Mouse (Mus musculus) intestine, embryonic 14.5 days (tissue): Measurements from ENCODE around the gene Ngef. TPM values are rescaled to one million over a fixed set of nuclear protein-coding genes. Genes with fewer than 3 reads are reported as not detected.

Source experiments
- ATAC-seq: fragments of 200-750 bp; cut with Nextera tagmentation; replicated peaks from 2 replicates; pipeline ENCODE4 v1.8.0; 2017; ENCODE audit warnings: low read depth, moderate number of reproducible peaks, moderate TSS enrichment, moderate library complexity; ENCODE audit not compliant: low FRiP score, low TSS enrichment
- DNase-seq: peaks from one replicate; pipeline ENCODE4 v3.0.0-alpha.2; 2018; ENCODE audit warnings: low spot score
- H3K27ac ChIP-seq: fragments of 300-500 bp; sonication (generic); 2 replicates; pipeline ENCODE4 v1.5.1; 2014; ENCODE audit warnings: low read depth, mild to moderate bottlenecking, control low read depth
- H3K27me3 ChIP-seq: fragments of 300-500 bp; sonication (generic); replicated peaks from 2 replicates; pipeline ENCODE4 v1.6.1; 2014; ENCODE audit warnings: low read length, control low read depth; ENCODE audit not compliant: control insufficient read depth, insufficient read depth
- H3K36me3 ChIP-seq: fragments of 300-500 bp; sonication (generic); 2 replicates; pipeline ENCODE4 v1.6.1; 2014; ENCODE audit warnings: low read length, control low read depth; ENCODE audit not compliant: control insufficient read depth, insufficient read depth
- H3K4me1 ChIP-seq: fragments of 300-500 bp; sonication (generic); replicated peaks from 2 replicates; pipeline ENCODE4 v1.6.1; 2014; ENCODE audit warnings: low read length, control low read depth, mixed read lengths; ENCODE audit not compliant: control insufficient read depth, insufficient read depth
- H3K4me2 ChIP-seq: fragments of 300-500 bp; sonication (generic); 2 replicates; pipeline ENCODE4 v1.6.1; 2014; ENCODE audit warnings: low read length
- H3K4me3 ChIP-seq: fragments of 300-500 bp; sonication (generic); 2 replicates; pipeline ENCODE4 v1.5.1; 2014; ENCODE audit warnings: low read depth, low read length, control low read depth, mixed read lengths
- H3K9ac ChIP-seq: fragments of 300-500 bp; sonication (generic); 2 replicates; pipeline ENCODE4 v1.6.1; 2014; ENCODE audit warnings: mild to moderate bottlenecking, low read length
- H3K9me3 ChIP-seq: fragments of 300-500 bp; sonication (generic); 2 replicates; pipeline ENCODE4 v1.6.1; 2016; ENCODE audit warnings: low read length, control low read depth; ENCODE audit not compliant: control insufficient read depth
- WGBS: fragments of 180-500 bp; shearing (Covaris S2); extraction: QIAGEN DNeasy Blood & Tissue Kit; methylation state at CpG from one replicate; pipeline ENCODE4 v1.1.7; 2014; 5-methylcytosine and 5-hydroxymethylcytosine counted together
- polyA plus RNA-seq: library from polyadenylated mRNA; unstranded; fragments of >200 nt; fragmentation: Nextera tagmentation; extraction: Ambion mirVana; gene quantifications from 2 replicates; pipeline ENCODE4 v1.2.1, GENCODE M21; 2014

The Ngef gene
- 10.5 and 11.2 TPM in 2 replicates for polyA plus RNA-seq

DNA sequence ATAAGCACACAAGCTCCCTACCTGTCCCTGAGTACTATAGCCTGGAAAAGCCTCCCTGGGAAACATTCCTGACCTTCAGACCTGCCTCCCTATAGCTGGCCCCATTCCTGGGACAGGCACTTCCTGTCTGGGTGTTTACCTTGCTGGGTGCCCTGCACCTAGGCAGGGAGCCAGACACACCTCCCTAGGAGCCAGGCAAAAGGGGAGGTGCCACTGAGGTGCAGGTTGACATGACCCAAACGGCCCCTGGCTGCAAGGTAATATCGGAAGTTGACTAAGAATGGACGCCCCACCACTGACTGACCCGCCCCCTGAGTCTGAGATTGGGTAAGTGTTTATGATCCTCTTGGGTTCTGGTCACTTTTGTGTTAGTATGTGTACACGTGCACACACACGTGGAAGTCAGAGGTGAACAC lies at the start of gene Ngef:
Ngef (minus strand) TSS at position 71 of the 416 bp plus-strand sequence.
- WGBS = 55% methylated on average over 6 of the region's 6 CpGs
- no peaks in the 10 kb centered on the region for H3K27me3 ChIP-seq
- H3K9me3 ChIP-seq = no peaks in the 10 kb centered on the region
- peak; percentile 64 for DNase-seq
- peak within 1 kb of the TSS; percentile 51 for H3K27ac ChIP-seq
- peak within 1 kb of the TSS; percentile 8; the same call in 1 of the 2 replicates for H3K4me3 ChIP-seq
- H3K36me3 ChIP-seq = no peaks in the 10 kb centered on the region
- ATAC-seq = peak; percentile 92
- 0 out of 2 replicates have a peak within 1 kb of the TSS, but pooled peaks have one; percentile 8 for H3K9ac ChIP-seq
- H3K4me1 ChIP-seq = peaks cover 2% of the 10 kb centered on the region; the same call in 1 of the 2 replicates
- H3K4me2 ChIP-seq = peak within 1 kb of the TSS; percentile 35

DNA sequence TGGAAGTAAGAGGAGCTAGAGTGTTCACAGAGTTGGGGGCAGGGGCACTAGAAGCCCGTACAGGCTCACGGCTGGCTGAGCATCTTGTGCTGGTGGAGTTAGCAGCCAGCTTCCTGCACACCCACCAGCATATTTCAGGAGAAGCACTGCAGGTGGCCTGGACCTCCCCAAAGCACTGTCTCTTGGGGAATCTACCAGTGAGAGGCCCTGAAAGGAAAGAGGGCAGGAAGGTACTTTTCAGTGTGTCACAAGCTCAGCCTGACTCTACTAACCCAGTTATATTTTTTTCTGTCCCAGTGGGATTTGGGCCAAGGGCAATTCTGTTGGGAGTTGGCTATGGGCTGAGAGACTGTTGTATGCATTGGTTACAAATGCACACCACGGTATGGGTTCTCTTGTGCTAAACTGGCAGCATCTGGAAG lies 48.2 kb upstream of the Ngef start:
- Histone ChIP-seq H3K36me3 (no peaks in the 10 kb centered on the region), H3K9me3 (no peaks in the 10 kb centered on the region), H3K27me3 (no peaks in the 10 kb centered on the region), H3K4me3 (no peak overlapping the region), H3K4me1 (no peaks in the 10 kb centered on the region), H3K4me2 (0 out of 2 replicates have a peak overlapping the region, but pooled peaks have one; percentile 25), H3K27ac (no peak overlapping the region), H3K9ac (no peak overlapping the region)
- ATAC-seq (no peak), DNase-seq (no peak)
- WGBS = 64% methylated on average over 3 of the region's 3 CpGs

DNA sequence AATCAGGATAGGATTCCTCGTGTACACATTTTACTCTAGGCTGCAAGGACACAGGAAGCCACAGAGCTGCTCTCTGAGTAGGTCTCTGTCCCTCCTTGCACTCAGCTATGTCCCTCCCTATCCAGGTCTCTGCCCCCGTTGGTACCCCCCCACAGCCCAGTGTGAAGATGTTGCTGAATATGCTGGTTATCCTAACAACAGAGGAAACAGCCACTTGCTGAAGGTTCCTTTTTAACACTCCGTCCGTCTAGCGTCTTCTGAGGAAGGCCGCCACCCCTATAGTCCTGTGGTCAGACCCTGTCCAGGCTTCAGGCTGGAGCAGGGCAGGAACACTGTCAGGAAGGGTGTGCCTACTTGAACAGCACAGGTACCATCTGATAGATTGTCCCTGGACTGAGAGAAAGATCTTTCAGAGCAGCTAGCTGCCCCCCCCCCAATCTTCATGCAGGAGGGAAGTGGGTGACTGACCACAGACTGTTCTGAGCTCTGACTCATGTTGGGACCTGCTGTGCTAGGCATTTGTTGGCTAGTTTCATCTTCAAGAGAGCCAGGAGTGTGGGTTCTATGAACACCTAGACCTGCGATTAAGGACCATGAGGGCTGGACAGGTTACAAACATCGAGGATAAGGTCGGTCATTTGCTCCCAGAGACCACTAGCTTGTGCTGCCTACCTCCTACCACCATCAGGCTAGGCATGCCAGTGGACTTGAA lies 47.6 kb upstream of the Ngef start:
- no peaks in the 10 kb centered on the region for H3K9me3 ChIP-seq
- 87% methylated on average over 9 of the region's 9 CpGs for WGBS
- H3K4me3 ChIP-seq = no peak overlapping the region
- no peaks in the 10 kb centered on the region for H3K36me3 ChIP-seq
- no peak overlapping the region for H3K9ac ChIP-seq
- no peak for ATAC-seq
- DNase-seq = no peak
- H3K4me2 ChIP-seq = peak overlapping the region; percentile 25
- H3K4me1 ChIP-seq = no peaks in the 10 kb centered on the region
- H3K27me3 ChIP-seq = no peaks in the 10 kb centered on the region
- H3K27ac ChIP-seq = no peak overlapping the region

DNA sequence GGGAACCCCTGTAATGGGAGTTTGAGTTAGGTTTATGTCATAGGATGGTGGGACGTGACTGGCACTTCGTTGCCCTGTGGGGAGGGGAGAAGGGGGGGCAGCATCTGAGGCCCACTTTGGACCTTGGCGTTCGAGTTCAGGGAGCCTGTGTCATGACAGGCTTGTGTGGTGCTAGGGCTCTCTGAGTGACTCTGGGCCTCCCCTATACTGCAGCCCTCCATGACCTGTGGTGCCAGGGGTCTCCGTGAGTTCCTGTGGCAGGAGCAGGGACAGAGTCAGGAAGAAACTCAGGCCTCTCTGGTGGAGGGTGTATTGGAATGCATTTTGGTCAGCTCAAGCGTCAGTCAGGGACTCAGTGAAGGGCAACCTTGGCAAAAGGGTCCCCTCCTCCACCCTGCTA lies 47.0 kb upstream of the Ngef start:
- no peak for DNase-seq
- H3K9ac ChIP-seq = no peak overlapping the region
- no peaks in the 10 kb centered on the region for H3K27me3 ChIP-seq
- H3K4me1 ChIP-seq = no peaks in the 10 kb centered on the region
- H3K9me3 ChIP-seq = no peaks in the 10 kb centered on the region
- no peak for ATAC-seq
- no peaks in the 10 kb centered on the region for H3K36me3 ChIP-seq
- H3K4me3 ChIP-seq = peak overlapping the region; percentile 16; the same call in 1 of the 2 replicates
- H3K27ac ChIP-seq = no peak overlapping the region
- 86% methylated on average over 6 of the region's 6 CpGs for WGBS
- H3K4me2 ChIP-seq = peak overlapping the region; percentile 25

DNA sequence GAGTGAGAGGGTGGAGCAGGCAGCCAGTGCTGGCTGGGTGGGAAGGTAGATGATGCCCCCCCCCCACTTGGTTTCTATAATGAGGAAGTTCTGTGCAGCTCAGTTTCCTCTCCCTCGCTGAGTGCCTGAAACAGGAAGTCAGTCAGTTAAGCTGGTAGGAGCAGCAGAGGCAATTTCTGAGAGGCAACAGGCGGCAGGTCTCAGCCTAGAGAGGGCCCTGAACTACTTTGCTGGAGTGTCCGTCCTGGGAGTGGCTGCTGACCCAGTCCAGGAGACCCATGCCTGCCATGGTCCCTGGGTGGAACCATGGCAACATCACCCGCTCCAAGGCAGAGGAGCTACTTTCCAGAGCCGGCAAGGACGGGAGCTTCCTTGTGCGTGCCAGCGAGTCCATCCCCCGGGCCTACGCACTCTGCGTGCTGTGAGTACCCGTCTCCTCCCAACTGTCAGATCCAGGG lies 46.6 kb upstream of the Ngef start, which contains the start of gene Inpp5d:
Inpp5d (plus strand) TSS at position 102 of the 458 bp plus-strand sequence.
- DNase-seq (no peak), ATAC-seq (no peak)
- 81% methylated on average over 12 of the region's 12 CpGs for WGBS
- H3K4me2 ChIP-seq = peak within 1 kb of the TSS; percentile 25
- H3K27me3 ChIP-seq = no peaks in the 10 kb centered on the region
- H3K9me3 ChIP-seq = no peaks in the 10 kb centered on the region
- peak within 1 kb of the TSS; percentile 16; the same call in 1 of the 2 replicates for H3K4me3 ChIP-seq
- H3K9ac ChIP-seq = no peak within 1 kb of the TSS
- no peaks in the 10 kb centered on the region for H3K36me3 ChIP-seq
- H3K4me1 ChIP-seq = no peaks in the 10 kb centered on the region
- H3K27ac ChIP-seq = no peak within 1 kb of the TSS

- no peak overlapping the region for H3K27ac ChIP-seq
- no peaks in the 10 kb centered on the region for H3K36me3 ChIP-seq
- no peaks in the 10 kb centered on the region for H3K9me3 ChIP-seq
- H3K4me1 ChIP-seq = no peaks in the 10 kb centered on the region
- H3K4me3 ChIP-seq = no peak overlapping the region
- no peak overlapping the region for H3K4me2 ChIP-seq
- WGBS = 83% methylated on average over 2 of the region's 2 CpGs
- ATAC-seq (no peak), DNase-seq (no peak)
- H3K9ac ChIP-seq = no peak overlapping the region
- no peaks in the 10 kb centered on the region for H3K27me3 ChIP-seq
These were observed 41.1 kb upstream of the Ngef start for GRCm38 (mm10) chr1:87614576-87615295.

GRCm38 (mm10) chr1:87608416-87609046 lies 34.9 kb upstream of the Ngef start:
- DNase-seq = peak; percentile 82
- H3K4me3 ChIP-seq = no peak overlapping the region
- H3K4me2 ChIP-seq = no peak overlapping the region
- H3K36me3 ChIP-seq = no peaks in the 10 kb centered on the region
- H3K27ac ChIP-seq = no peak overlapping the region
- WGBS = 39% methylated on average over 7 of the region's 7 CpGs
- H3K27me3 ChIP-seq = no peaks in the 10 kb centered on the region
- H3K4me1 ChIP-seq = no peaks in the 10 kb centered on the region
- ATAC-seq = no peak
- no peaks in the 10 kb centered on the region for H3K9me3 ChIP-seq
- H3K9ac ChIP-seq = no peak overlapping the region

DNA sequence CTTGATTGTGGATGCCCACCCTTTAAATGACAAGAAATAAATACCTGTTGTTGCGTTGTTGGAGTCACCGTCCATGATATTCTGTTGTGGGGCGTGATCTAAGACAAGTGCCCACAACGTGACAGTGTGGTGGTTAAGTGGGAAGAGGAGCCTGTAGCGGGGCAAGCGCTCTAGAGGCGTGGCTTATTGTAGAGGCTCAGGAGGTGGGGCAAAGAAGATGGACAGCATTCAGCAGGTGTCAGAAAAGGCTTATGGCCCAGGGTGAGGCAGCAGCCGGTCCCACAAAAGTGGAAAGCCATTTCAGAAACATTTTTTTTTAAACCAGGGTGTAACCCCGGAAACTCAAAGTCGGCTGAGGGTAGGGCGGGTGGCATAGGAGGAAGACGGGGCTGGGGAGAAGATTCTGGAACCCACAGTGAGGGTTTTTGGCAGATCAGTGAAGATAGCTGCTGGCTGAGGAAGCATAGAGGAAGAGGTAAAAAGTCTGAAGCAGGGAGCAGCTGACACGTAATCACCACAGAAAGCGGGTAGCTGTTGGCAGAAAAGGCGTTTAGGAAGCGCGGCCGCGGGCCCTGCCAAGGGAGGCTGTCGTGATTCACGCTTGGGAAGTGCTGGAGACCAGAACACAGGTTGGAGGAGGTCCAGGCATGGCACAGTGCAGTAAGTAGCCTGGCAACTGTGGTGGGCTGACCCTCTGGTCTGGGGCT lies 33.9 kb upstream of the Ngef start:
- no peak overlapping the region for H3K4me2 ChIP-seq
- ATAC-seq = no peak
- 75% methylated on average over 21 of the region's 21 CpGs for WGBS

More for the DNA sequence above, 33.9 kb upstream of the Ngef start:
- no peaks in the 10 kb centered on the region for H3K27me3 ChIP-seq
- no peaks in the 10 kb centered on the region for H3K4me1 ChIP-seq
- H3K9ac ChIP-seq = no peak overlapping the region
- H3K27ac ChIP-seq = no peak overlapping the region
- no peak for DNase-seq
- H3K36me3 ChIP-seq = no peaks in the 10 kb centered on the region
- H3K4me3 ChIP-seq = no peak overlapping the region
- H3K9me3 ChIP-seq = no peaks in the 10 kb centered on the region
